Mouse (Mus musculus): ENCODE data around the gene Coro6. TPM values are rescaled to one million over a fixed set of nuclear protein-coding genes. Genes with fewer than 3 reads are reported as not detected.

Coro6 gene
- polyA plus RNA-seq, 1 experiment from 2014 or later, result 55.5 TPM

Other genes starting within 250 kb of the Coro6 start
- gene Ssh2, start 246.1 kb upstream of the Coro6 start, polyA plus RNA-seq (2014; fragmentation: Nextera tagmentation; extraction: Ambion mirVana), result 31.4 and 35.9 TPM in 2 replicates
- 5.1 and 5.2 TPM in 2 replicates for gene Ankrd13b, start 27.3 kb downstream of the Coro6 start, polyA plus RNA-seq (2014; fragmentation: Nextera tagmentation; extraction: Ambion mirVana)
- gene Git1, start 31.2 kb downstream of the Coro6 start, polyA plus RNA-seq (2014; fragmentation: Nextera tagmentation; extraction: Ambion mirVana), result 13.6 and 15.2 TPM in 2 replicates
- 1.6 and 1.8 TPM in 2 replicates for gene Abhd15, start 52.7 kb downstream of the Coro6 start, polyA plus RNA-seq (2014; fragmentation: Nextera tagmentation; extraction: Ambion mirVana)
- 28.7 and 30.0 TPM in 2 replicates for gene Trp53i13, start 53.6 kb downstream of the Coro6 start, polyA plus RNA-seq (2014; fragmentation: Nextera tagmentation; extraction: Ambion mirVana)
- gene Gm10392, start 56.8 kb downstream of the Coro6 start, polyA plus RNA-seq (2014; fragmentation: Nextera tagmentation; extraction: Ambion mirVana), result not detected in 2 replicates
- gene Taok1, start 145.4 kb downstream of the Coro6 start, polyA plus RNA-seq (2014; fragmentation: Nextera tagmentation; extraction: Ambion mirVana), result 20.4 and 20.8 TPM in 2 replicates
- 4.7 and 5.4 TPM in 2 replicates for gene Nufip2, start 223.7 kb downstream of the Coro6 start, polyA plus RNA-seq (2014; fragmentation: Nextera tagmentation; extraction: Ambion mirVana)

All from heart, embryonic 14.5 days (tissue).